Mouse (Mus musculus): Measurements from ENCODE around the gene Sp140. TPM values are rescaled to one million over a fixed set of nuclear protein-coding genes. Genes with fewer than 3 reads are reported as not detected.
"Not testable (repeated sequence)": the region's sequence is repeated elsewhere in the genome, so short reads cannot be mapped to it uniquely, and the experiment has no call there.

Sp140 gene
- polyA plus RNA-seq, 1 experiment from 2014 or later, result 0.20 TPM

DNA sequence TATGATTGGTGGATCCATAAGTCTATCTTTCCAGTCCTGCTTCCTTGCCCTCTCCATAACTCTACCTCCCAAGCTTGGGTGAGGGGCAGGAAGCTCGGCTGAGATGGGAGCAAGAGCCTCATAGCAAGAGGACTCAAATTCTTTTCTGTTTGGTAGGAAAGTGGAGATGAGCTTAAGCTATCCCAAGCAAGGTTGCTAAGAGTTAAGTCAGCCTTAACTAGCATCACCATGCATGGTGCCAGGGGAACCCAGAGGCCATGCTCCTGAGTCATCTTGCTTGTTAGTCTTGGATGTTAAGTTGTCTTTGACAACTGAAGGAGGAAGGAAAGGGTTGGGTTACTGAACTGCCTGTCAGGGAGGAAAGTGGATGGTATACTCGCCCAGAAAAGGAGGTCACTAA, 11.5 kb upstream of the Sp140 start:
- WGBS, result 76% methylated on average over 1 of the region's 2 CpGs
- H3K36me3 ChIP-seq (ENCODE audit: control insufficient read depth, insufficient read depth, low read length); H3K4me2 ChIP-seq (ENCODE audit: low read depth, low read length); ATAC-seq (ENCODE audit: low read depth); H3K9ac ChIP-seq (replicated peaks; ENCODE audit: low read depth, low read length); H3K4me1 ChIP-seq (ENCODE audit: control insufficient read depth, insufficient read depth, low read length); H3K4me3 ChIP-seq (ENCODE audit: low read depth, low read length); H3K27ac ChIP-seq (ENCODE audit: low read depth, low read length); H3K9me3 ChIP-seq (ENCODE audit: control insufficient read depth, low read length); H3K27me3 ChIP-seq (ENCODE audit: control insufficient read depth, insufficient read depth, low read length): not testable (repeated sequence)

DNA sequence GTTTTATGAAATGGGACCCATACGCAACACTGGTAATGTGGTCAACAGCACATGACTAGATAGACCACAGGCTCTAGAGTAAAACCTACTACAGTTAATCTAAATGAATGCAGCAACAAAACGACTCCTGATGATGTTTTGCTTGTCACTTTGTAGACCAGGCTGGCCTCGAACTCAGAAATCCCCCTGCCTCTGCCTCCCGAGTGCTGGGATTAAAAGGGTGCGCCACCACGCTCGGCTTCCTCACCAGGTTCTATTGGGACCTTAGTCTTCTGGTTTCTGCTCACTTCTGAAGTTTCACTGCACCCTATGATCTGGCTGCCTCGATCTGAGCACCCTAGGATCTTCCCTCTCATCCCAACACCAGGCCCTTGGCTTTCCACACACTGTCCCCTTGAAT, 7.7 kb upstream of the Sp140 start:
- not testable (repeated sequence) for H3K9me3 ChIP-seq (ENCODE audit: control insufficient read depth, low read length); ATAC-seq (ENCODE audit: low read depth); H3K9ac ChIP-seq (replicated peaks; ENCODE audit: low read depth, low read length); H3K4me2 ChIP-seq (ENCODE audit: low read depth, low read length); H3K27me3 ChIP-seq (ENCODE audit: control insufficient read depth, insufficient read depth, low read length); H3K27ac ChIP-seq (ENCODE audit: low read depth, low read length); H3K4me1 ChIP-seq (ENCODE audit: control insufficient read depth, insufficient read depth, low read length); H3K36me3 ChIP-seq (ENCODE audit: control insufficient read depth, insufficient read depth, low read length); H3K4me3 ChIP-seq (ENCODE audit: low read depth, low read length)
- 88% methylated on average over 8 of the region's 8 CpGs for WGBS

DNA sequence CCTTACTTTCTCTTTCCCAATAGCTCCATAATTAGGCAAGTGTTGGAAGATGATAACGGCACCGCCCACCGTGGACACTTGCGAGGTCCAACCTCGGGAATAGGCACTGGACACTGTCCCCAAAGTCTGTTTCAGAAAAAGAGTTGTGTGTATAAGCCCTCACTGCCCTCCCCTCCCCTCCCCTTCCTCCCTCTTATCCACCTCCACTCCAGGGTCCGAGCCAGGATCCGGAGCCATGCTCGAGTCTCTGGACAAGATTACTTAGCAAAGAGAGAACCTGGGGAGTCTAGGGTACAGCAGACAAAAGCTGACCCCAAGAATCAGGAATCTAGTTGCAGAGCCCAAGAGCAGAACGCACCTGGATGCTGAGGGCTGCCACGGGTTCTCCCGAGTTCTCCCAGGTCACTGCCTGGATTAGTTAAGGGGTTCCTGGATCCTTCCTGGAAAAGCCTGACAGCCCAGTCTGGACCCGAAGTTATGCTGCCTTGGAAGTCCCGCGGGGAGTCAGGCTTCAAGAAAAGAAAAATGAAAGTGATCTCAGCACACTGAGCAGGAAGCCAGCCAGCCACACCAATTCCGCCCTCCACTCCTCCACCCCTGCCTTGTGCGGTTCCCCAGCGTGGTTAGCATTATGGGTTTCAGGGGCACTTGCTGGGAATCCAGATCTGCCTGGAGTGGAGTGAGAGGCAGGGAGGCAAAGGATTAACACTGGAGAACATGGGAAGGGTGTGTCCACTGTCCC, 1.7 kb upstream of the Sp140 start, which contains the start of gene Sp110:
TSS of gene Sp110 (minus strand) at position 547 of the 742 bp plus-strand sequence.
- not testable (repeated sequence) for H3K4me2 ChIP-seq (ENCODE audit: low read depth, low read length); H3K27me3 ChIP-seq (ENCODE audit: control insufficient read depth, insufficient read depth, low read length); H3K4me1 ChIP-seq (ENCODE audit: control insufficient read depth, insufficient read depth, low read length); H3K36me3 ChIP-seq (ENCODE audit: control insufficient read depth, insufficient read depth, low read length); H3K4me3 ChIP-seq (ENCODE audit: low read depth, low read length); H3K9ac ChIP-seq (replicated peaks; ENCODE audit: low read depth, low read length); H3K27ac ChIP-seq (ENCODE audit: low read depth, low read length); ATAC-seq (ENCODE audit: low read depth); H3K9me3 ChIP-seq (ENCODE audit: control insufficient read depth, low read length)
- 76% methylated on average over 16 of the region's 17 CpGs for WGBS

DNA sequence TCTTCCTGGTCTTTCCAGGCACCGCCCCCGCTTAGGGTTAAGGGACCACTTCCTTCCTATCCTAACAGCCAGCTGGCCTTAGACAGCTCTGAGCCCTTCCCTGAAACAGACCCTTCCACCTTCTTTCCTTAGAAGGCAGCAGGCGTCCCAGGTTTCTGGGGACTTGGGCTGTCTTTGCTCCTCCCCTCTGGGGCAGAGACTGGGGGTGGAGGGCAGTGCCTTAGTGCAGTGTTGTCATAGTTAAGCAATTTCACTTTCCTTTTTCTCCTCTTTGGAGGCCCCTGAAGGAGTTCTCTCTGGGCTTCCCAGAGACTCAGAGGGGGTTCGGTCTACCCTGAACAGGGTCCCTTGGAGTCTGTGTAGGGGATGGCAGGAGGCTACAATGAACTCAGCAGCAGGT, 616 bp downstream of the Sp140 start:
- not testable (repeated sequence) for H3K4me3 ChIP-seq (ENCODE audit: low read depth, low read length); H3K27ac ChIP-seq (ENCODE audit: low read depth, low read length); H3K27me3 ChIP-seq (ENCODE audit: control insufficient read depth, insufficient read depth, low read length); ATAC-seq (ENCODE audit: low read depth); H3K9me3 ChIP-seq (ENCODE audit: control insufficient read depth, low read length); H3K4me2 ChIP-seq (ENCODE audit: low read depth, low read length); H3K9ac ChIP-seq (replicated peaks; ENCODE audit: low read depth, low read length); H3K4me1 ChIP-seq (ENCODE audit: control insufficient read depth, insufficient read depth, low read length); H3K36me3 ChIP-seq (ENCODE audit: control insufficient read depth, insufficient read depth, low read length)
- 70% methylated on average over 4 of the region's 4 CpGs for WGBS

DNA sequence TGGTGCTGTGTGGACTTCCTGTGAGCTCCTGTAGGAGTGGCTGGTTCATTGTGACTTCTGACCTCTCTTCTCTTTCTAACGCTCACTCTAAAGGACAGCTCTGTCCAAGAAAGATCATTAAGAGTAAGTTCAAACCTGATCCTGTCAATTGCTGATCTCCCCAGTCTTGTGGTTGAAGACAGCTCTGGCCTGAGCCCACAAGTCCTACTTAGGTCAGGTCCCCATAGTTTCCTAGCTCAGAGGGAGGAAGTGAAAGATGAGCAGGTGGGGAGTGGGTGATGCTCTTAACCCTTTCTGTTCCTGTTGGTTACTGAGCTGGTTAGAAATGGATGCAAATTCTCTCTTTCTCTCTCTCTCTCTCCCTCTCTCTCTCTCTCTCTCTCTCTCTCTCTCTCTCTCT, 4.2 kb downstream of the Sp140 start:
- not testable (repeated sequence) for ATAC-seq (ENCODE audit: low read depth); H3K4me2 ChIP-seq (ENCODE audit: low read depth, low read length); H3K36me3 ChIP-seq (ENCODE audit: control insufficient read depth, insufficient read depth, low read length); H3K9me3 ChIP-seq (ENCODE audit: control insufficient read depth, low read length); H3K4me3 ChIP-seq (ENCODE audit: low read depth, low read length); H3K27me3 ChIP-seq (ENCODE audit: control insufficient read depth, insufficient read depth, low read length); H3K9ac ChIP-seq (replicated peaks; ENCODE audit: low read depth, low read length); H3K4me1 ChIP-seq (ENCODE audit: control insufficient read depth, insufficient read depth, low read length); H3K27ac ChIP-seq (ENCODE audit: low read depth, low read length)
- no CpG with 5 or more reads among the region's 1 CpGs for WGBS

DNA sequence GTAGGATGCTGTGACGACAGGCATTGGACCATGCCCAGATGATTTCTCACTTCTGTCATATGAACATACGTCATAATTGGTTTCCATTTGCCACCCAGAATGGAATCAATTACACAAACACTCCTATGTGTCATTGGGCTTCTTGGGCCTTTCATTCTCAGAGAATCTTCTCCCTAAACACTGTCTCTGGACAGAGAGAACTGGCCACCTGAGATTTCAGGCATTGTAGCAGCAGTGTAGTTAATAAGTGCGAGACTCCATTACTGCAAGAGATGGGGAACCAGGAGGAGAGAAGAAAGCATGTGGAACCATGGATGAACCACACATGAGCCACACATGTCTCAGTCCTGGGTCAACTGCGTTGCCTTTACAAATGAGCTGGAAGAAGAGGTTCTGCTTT, 8.2 kb downstream of the Sp140 start:
- not testable (repeated sequence) for H3K36me3 ChIP-seq (ENCODE audit: control insufficient read depth, insufficient read depth, low read length); H3K9ac ChIP-seq (replicated peaks; ENCODE audit: low read depth, low read length); H3K27me3 ChIP-seq (ENCODE audit: control insufficient read depth, insufficient read depth, low read length); H3K27ac ChIP-seq (ENCODE audit: low read depth, low read length); H3K4me2 ChIP-seq (ENCODE audit: low read depth, low read length); H3K4me3 ChIP-seq (ENCODE audit: low read depth, low read length); H3K9me3 ChIP-seq (ENCODE audit: control insufficient read depth, low read length); H3K4me1 ChIP-seq (ENCODE audit: control insufficient read depth, insufficient read depth, low read length); ATAC-seq (ENCODE audit: low read depth)
- WGBS, result 84% methylated on average over 3 of the region's 4 CpGs

DNA sequence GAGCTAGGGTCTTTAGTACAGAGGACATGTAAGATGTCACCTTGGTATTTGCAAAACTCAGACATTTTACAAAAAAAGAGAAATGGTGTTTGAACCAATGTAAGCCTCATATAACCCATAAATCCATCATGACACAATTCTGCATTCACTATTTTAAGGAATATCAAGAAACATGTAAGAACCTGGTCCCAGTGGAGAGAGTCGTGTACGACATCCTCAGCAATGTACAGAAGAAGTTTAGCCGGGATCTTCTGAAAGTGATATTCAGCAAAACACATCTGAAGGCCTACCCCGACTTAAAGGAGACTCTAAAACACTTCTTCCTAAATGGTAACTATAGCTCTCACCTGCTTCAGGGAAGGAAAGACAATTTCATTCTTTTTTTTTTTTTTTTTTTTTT, 10.4 kb downstream of the Sp140 start:
- H3K9ac ChIP-seq (replicated peaks; ENCODE audit: low read depth, low read length); H3K27me3 ChIP-seq (ENCODE audit: control insufficient read depth, insufficient read depth, low read length); H3K4me1 ChIP-seq (ENCODE audit: control insufficient read depth, insufficient read depth, low read length); H3K9me3 ChIP-seq (ENCODE audit: control insufficient read depth, low read length); H3K4me3 ChIP-seq (ENCODE audit: low read depth, low read length); H3K36me3 ChIP-seq (ENCODE audit: control insufficient read depth, insufficient read depth, low read length); H3K27ac ChIP-seq (ENCODE audit: low read depth, low read length); H3K4me2 ChIP-seq (ENCODE audit: low read depth, low read length); ATAC-seq (ENCODE audit: low read depth): not testable (repeated sequence)
- no CpG with 5 or more reads among the region's 4 CpGs for WGBS

DNA sequence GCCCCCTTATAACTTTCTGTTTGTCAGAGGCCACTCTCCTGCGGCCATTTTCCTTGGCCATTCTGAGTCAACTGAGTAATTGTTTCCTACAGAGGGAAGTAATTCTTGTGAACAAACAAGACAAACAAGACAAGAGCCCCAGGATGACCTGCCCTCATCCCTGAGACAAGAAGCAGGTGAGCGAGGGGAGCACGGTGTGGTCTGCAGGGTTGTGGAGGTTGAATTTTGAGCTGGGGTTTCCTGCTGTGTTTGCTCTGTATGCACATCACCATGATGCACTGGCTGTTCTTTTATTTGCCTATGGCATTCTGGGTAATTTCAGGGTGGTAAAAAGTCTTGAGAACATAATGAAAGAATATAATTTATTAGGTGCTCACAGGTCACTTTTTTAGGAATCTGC, 14.9 kb downstream of the Sp140 start:
- not testable (repeated sequence) for H3K4me2 ChIP-seq (ENCODE audit: low read depth, low read length); H3K27me3 ChIP-seq (ENCODE audit: control insufficient read depth, insufficient read depth, low read length); H3K27ac ChIP-seq (ENCODE audit: low read depth, low read length); H3K36me3 ChIP-seq (ENCODE audit: control insufficient read depth, insufficient read depth, low read length); ATAC-seq (ENCODE audit: low read depth); H3K4me1 ChIP-seq (ENCODE audit: control insufficient read depth, insufficient read depth, low read length); H3K9me3 ChIP-seq (ENCODE audit: control insufficient read depth, low read length); H3K4me3 ChIP-seq (ENCODE audit: low read depth, low read length); H3K9ac ChIP-seq (replicated peaks; ENCODE audit: low read depth, low read length)
- WGBS, result 96% methylated on average over 3 of the region's 3 CpGs

DNA sequence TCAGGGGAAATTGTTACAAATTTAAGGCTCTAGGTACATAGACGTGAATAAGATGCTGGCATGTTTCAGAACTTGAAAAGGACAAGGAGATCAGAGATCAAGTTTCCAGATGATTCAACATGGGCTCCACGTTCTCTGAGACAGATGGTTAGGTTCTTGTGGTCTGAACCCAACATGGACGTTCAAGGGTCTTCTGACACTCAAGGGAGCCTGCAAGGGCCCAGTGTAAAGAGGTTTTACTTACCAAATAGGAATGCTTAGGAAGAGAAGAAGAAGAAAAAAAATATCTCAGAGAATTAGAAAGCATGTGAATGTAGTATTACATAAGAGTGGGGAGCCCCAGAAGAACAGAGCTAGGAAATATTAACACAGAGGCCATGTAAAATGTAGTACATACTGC, 15.6 kb downstream of the Sp140 start:
- H3K9ac ChIP-seq (replicated peaks; ENCODE audit: low read depth, low read length), result not testable (repeated sequence)

More for the DNA sequence above, 15.6 kb downstream of the Sp140 start:
- H3K36me3 ChIP-seq (ENCODE audit: control insufficient read depth, insufficient read depth, low read length); H3K4me2 ChIP-seq (ENCODE audit: low read depth, low read length); H3K9me3 ChIP-seq (ENCODE audit: control insufficient read depth, low read length); H3K27ac ChIP-seq (ENCODE audit: low read depth, low read length); H3K4me3 ChIP-seq (ENCODE audit: low read depth, low read length); H3K27me3 ChIP-seq (ENCODE audit: control insufficient read depth, insufficient read depth, low read length); ATAC-seq (ENCODE audit: low read depth); H3K4me1 ChIP-seq (ENCODE audit: control insufficient read depth, insufficient read depth, low read length): not testable (repeated sequence)
- WGBS, result 74% methylated on average over 3 of the region's 3 CpGs
